Mouse (Mus musculus) splenic B cell, adult 2 months (primary cell): ENCODE data around the gene Negr1.

Experiments
- DNase-seq: peaks from one replicate; pipeline ENCODE4 v3.0.0-alpha.2; 2011; ENCODE audit warnings: low read depth, low spot score
- H3K27me3 ChIP-seq: 2 replicates; pipeline ENCODE4 v1.6.1; 2012; ENCODE audit warnings: mild to moderate bottlenecking, low read length, moderate library complexity, mixed read lengths; ENCODE audit not compliant: control insufficient read depth, poor library complexity, insufficient read depth, severe bottlenecking
- H3K36me3 ChIP-seq: 2 replicates; pipeline ENCODE4 v1.6.1; 2012; ENCODE audit warnings: mild to moderate bottlenecking, low read length, moderate library complexity, mixed read lengths; ENCODE audit not compliant: control insufficient read depth, poor library complexity, insufficient read depth, severe bottlenecking

Gene Negr1

DNA sequence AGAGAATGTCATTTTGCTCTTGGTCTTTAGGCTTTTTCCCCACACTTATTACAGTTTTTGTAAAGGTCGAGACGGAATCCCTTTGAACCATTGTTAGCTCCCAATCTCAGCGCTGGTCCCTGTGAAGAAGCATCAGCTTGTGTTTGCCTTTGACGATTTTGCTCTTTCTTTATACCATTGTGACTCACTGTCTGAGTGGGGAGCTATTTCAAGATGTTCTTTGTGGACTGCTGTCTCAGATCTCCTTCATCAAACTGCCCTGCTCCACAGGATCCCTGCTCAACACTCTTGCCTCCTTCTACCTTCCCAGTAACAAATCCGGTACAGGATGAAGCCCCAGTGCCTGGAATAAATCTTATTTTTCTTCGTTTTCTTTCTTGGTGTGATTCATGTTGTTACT, 536.8 kb downstream of the Negr1 start:
- Histone ChIP-seq H3K27me3 (no peaks in the 10 kb centered on the region), H3K36me3 (no peaks in the 10 kb centered on the region)
- DNase-seq: no peak

DNA sequence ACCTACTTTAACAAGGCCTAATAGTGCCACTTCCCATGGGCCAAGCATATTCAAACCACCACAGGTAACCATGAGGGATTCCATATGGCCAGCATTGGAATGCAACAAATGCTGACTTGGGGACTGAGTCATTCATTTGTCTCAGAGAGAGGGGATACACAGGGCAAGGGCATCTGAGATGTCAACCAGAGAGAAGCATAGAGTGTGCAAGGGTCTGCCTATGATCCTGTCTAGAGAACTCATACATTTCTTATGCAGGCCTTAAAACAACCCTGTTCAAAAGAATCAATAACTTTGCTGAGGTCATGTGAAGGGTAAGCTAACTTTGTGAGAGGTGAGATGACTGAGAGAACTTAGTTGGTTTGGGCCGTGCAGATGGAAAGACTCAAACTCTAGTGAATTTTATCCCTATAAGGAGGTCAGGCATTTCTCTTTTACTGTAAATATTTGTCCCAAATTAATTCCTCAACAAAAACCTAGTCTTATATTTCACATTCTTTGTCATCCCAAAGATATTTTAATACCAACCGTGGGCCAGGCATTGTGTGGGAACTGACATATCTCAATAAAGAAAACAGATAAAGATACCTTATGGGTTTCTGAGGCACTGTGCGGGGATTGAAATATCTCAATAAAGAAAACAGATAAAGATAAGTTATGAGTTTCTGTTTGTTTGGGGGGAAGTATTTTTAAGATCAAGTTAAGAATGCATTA, 543.4 kb downstream of the Negr1 start:
- Histone ChIP-seq H3K36me3 (no peaks in the 10 kb centered on the region), H3K27me3 (no peaks in the 10 kb centered on the region)
- no peak for DNase-seq

DNA sequence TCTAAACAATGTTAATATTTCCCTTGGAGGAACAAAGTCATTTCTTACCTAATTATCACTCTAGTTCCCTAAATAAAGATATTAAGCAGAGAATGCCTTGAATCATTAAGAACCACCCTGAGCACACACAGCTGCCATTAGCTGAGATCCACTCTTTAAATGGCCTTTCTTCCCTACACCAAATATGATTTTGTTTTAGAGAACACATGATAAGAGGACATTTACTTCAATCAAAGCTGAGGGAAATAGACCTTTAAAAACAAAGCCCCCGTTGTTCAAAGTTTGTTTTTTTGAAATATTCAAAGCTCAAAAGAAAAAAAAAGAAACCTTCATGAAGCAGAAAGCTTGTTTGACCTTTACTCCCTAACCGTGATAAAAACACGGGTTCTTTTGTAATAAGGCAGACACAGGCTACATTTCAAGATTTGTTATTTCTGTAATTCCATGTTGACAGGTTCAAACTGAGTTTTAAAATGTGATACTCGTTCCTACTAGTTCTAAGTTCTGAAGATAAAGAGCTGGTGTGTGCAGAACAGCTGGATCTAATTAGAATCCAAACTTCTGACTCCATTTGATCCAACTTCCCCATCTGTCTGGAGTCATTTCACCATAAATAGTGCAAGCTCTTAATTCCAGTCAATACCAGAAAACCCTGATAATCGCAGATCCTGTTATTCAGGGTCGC, 544.1 kb downstream of the Negr1 start:
- H3K36me3 ChIP-seq: no peaks in the 10 kb centered on the region
- DNase-seq: no peak
- H3K27me3 ChIP-seq: no peaks in the 10 kb centered on the region

DNA sequence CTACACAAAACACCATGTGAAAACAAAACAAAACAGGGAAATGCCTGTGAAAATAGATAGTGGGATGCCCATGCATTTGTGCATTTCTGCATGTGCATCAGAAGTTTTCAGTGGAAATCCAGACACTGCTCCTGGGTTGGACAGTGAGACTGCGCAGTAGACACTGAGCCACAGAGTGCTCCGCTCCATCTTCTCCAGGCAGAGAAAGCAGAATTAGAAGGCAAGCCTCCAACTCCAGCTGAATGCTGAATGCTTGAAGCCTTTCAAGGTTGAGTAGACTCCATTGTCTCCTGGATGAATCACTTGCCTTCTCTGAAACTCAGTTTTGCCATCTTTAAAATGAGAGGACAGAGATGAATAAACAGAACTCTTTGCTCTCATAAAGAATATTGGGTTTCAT, 546.6 kb downstream of the Negr1 start:
- DNase-seq: no peak
- H3K36me3 ChIP-seq: no peaks in the 10 kb centered on the region
- no peaks in the 10 kb centered on the region for H3K27me3 ChIP-seq

GRCm38 (mm10) chr3:157109308-157109707, 547.7 kb downstream of the Negr1 start:
- Histone ChIP-seq H3K36me3 (no peaks in the 10 kb centered on the region), H3K27me3 (no peaks in the 10 kb centered on the region)
- no peak for DNase-seq

DNA sequence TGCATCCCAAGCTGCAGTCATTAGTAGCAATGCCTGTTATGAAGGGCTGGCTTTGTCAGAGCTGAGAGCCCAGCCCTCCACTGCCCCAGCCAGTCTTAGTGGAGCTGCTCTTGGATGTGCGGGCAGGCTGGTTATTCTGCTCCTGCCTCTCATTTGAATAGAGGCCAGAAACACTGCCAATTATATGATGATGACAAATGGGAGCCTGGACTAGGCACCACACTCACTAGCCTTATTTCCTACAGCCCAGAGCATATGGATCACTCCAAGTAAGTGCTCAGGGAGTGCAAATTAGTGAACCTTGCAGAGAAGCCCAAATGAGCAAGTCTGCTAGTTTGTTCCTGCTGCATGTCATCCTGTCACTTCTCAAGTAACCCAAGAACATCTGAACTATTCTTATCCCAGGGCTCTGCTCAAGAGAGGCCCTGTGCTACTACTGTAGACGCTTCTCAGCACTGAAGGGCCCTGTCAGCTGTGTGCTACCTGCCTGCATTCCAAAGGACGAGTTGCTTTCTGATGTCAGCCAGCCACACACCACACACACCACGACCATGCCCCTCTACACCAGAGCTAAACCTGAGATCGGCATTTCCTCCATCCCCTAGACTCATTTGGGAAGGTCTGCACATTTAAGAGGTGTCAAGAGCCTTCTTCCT, 553.6 kb downstream of the Negr1 start:
- H3K36me3 ChIP-seq: no peaks in the 10 kb centered on the region
- DNase-seq: no peak
- no peaks in the 10 kb centered on the region for H3K27me3 ChIP-seq

GRCm38 (mm10) chr3:157116024-157116423, 554.4 kb downstream of the Negr1 start:
- H3K27me3 ChIP-seq: no peaks in the 10 kb centered on the region
- no peaks in the 10 kb centered on the region for H3K36me3 ChIP-seq
- DNase-seq: no peak

- no peak for DNase-seq
- no peaks in the 10 kb centered on the region for H3K27me3 ChIP-seq
- no peaks in the 10 kb centered on the region for H3K36me3 ChIP-seq
These were observed 558.3 kb downstream of the Negr1 start for GRCm38 (mm10) chr3:157119916-157120315.

- DNase-seq: no peak
- no peaks in the 10 kb centered on the region for H3K27me3 ChIP-seq
- H3K36me3 ChIP-seq: no peaks in the 10 kb centered on the region
These were observed 584.7 kb downstream of the Negr1 start for GRCm38 (mm10) chr3:157146124-157146855.

- Histone ChIP-seq H3K27me3 (no peaks in the 10 kb centered on the region), H3K36me3 (no peaks in the 10 kb centered on the region)
- DNase-seq: no peak
These were observed 593.3 kb downstream of the Negr1 start for GRCm38 (mm10) chr3:157154902-157155301.

DNA sequence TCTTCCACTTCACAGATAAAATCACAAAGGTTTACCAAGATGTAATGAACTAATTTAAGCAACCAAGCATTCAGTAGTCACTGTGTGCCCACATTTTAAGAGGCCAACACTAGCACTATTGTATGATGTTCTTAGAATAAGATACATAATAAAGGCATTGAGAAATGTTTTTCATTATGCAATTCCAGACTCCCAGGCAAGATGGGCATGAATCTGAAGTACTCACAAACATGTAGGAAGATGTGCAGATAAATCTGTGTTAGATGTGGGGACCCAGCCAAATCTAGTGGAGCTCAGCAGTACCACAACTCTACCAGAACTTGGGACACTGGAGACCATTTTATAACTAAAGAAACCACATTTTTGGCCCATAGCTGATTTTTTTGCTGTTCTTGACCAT, 593.9 kb downstream of the Negr1 start:
- Histone ChIP-seq H3K36me3 (no peaks in the 10 kb centered on the region), H3K27me3 (no peaks in the 10 kb centered on the region)
- DNase-seq: no peak

DNA sequence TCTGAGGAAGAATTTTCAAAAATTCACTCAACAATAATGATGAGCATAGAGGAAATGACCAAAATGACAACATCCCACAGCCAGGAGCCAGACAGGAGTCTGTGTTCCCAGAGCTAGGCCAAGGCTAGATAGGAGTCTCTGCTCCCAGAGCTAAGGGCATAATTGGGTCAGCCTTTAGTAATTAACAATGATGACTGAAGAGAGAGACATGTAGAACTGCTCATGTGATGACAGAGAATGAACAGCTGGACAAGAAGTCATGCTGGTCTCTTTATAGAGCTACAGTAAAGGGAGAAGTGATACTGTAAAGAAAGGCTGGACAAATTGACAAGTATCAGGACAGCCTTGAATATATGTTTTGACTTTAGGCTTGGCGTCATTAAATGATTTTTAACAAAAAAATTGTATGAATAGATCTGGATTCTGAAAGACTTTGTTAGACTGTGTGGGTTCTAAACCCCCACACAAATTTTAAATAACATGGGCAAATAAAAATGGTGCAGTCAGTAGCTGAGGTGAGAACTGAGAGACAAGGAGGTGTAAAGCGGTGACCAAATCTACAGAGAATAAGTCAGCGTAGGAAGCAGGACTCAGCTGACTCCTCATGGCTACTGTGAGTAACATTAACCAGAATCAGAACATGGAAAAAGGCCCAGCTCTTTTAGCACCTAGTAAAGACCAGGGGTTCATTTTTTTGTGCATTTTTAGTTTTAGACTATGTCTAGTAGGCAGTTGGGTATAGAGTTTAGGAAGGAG, 603.4 kb downstream of the Negr1 start:
- H3K36me3 ChIP-seq: no peaks in the 10 kb centered on the region
- H3K27me3 ChIP-seq: no peaks in the 10 kb centered on the region
- no peak for DNase-seq

- DNase-seq: no peak
These were observed 620.4 kb downstream of the Negr1 start for GRCm38 (mm10) chr3:157181975-157182374.

GRCm38 (mm10) chr3:157188939-157189725, 627.5 kb downstream of the Negr1 start:
- no peaks in the 10 kb centered on the region for H3K27me3 ChIP-seq
- DNase-seq: no peak
- H3K36me3 ChIP-seq: no peaks in the 10 kb centered on the region

More at GRCm38 (mm10) chr3:157181975-157182374, 620.4 kb downstream of the Negr1 start:
- Histone ChIP-seq H3K36me3 (no peaks in the 10 kb centered on the region), H3K27me3 (no peaks in the 10 kb centered on the region)
